Mouse (Mus musculus) adrenal gland, postnatal 25 days (tissue): ENCODE measurements at regions not wholly inside any gene's neighbourhood (a gene's known extent, or its start where the extent isn't known, plus 50 kb on each side); places are given as distances from the start of the nearest gene placed in this dataset.
"Not testable (repeated sequence)": the region's sequence is repeated elsewhere in the genome, so short reads cannot be mapped to it uniquely, and the experiment has no call there.

Experiments used
- DNase-seq: peaks from one replicate; pipeline ENCODE4 v3.0.0; 2021; ENCODE audit warnings: mixed read lengths

DNA sequence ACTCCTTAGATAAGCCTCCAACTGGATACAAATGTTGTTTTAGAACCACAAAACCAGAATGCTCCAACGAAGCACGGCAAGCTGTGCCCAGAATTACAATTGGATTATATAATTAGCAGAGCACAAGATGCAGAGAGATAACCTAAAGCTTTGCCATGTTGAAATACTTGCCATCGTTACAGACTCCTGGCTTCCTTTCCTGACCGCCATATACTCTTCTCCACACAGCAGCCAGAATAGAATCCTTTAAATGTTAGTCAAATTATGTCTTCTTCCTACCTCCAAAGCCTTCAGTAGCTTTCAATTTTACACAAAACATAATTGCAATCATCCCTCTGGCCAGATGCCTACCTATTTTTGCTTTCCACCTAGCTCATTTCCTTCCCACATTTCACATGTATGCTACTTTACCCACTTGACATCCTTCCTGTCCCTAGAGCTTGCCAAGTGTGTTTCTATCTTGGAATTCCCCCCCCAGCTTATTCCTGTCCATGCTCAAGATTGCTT, 52.8 kb upstream of the G2e3 start:
- no peak for DNase-seq

DNA sequence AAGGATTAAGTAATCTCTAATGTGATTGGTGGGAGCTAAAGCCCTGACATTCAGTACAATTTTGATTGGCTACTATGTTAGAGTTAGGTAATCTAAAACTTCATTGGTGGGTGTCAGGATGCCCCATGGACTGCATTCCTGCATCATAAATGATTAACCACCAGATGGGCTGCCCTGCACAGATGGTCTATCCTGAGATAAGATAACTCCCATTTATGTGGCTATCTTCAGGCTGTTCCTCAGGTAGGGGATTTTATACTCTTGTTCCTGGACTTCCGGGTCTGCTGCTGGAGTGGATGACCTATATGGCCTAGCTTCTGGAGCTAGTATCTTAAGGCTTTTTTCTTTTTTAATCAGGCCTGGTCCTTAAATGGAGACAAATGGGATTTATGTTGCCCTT, 69.5 kb upstream of the G2e3 start:
- no peak for DNase-seq

DNA sequence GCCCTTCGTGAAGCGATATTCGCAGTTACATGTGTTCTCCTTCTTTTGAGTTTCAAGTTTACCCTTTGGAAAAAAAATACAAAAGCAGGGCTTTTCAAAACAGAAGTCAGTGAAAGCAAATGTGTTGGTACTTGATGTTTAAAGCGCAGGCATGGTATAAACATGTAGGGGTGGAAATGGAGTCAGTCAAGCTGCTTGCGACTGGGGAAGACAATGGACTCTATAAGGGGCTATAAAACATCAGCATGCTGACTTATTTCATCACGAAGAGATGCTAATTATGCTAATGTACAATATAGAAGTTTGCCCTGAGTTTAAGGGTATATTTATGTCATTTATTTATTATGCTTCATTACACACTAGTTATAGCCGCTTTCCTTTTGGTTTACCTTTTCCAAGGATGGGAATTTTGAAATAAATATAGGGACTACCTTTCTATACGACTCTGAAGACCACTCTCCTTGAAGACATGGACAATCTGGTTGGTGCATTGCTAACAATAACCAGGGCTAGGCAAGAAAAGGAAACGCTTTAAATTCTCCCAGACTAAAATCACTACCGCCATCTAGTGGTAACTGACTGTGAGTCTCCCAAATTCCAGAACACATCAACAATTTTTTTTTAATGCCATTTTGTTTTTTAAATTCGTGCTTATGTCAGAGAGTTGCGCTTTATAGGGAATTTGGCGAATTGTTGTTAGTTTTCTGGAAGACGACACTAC, 71.9 kb upstream of the G2e3 start:
- no peak for DNase-seq

DNA sequence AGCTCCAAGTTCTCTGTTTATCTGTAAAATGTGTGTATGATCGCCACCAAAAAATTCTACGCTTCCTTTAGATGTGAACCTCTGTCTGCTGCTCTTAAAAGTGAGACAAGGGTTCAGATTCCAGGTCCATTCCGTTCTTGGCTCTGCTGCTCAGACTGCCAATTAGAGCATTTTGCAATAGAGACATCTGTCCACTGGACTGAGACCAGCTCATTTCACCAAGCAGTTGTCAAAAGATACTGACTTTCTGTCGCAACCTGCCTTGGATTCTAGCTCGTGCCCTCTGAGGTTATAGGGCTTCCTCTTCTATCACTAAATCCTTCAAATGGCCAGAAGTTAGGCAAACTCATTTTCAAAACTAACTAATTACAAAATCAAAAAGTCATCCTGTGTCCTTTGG, 74.4 kb upstream of the G2e3 start:
- no peak for DNase-seq

- DNase-seq: no peak
These were observed 105.0 kb upstream of the G2e3 start for GRCm38 (mm10) chr12:51242839-51243238.

DNA sequence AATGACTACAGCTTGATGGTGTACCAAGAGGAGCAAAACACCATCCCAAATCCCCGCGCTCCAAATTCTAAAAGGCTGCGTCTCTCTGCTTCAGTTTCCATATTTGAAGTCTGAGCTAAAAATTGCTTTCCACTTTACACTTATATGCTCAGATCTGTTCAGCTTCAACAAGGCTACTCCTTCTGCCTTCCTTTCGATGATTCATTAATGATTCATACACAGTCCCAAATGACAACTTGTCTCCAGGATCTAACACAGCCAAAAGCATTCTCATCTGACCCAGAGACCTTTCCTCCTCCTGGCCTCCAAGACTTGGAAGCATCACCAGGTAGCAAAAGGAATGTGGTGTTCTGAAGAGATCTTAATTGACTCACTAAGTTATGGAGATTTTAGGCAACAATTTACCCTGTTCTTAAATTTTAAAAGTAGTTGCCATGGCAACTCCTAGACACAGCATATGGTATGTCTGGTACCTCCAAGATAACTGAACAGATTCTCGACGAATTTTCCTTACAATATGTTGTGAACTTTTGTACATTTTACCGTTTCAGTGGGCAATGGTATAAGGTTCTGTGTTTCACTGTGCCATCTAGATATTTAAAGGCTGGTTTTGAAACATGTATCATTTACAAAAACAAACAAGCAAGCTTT, 106.6 kb upstream of the G2e3 start:
- no peak for DNase-seq

DNA sequence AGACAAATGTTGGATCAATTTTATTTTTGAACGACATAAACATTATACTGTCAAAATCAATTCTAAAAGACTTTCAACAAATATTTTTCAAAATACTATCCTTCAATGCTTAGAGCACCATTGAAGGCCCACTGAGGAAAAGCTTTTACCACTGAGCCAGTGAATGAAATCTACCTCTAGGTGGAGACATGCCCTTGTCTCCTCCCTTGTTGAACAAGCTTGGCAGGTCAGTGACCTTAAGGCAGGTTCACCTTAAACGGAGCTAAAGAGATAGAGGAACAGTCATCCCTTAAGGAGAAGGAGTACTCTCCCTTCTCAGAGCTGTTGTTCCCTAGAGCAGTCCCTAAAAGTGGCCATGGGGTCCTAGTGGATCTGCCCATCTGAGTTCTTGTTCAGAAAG, 136.2 kb upstream of the G2e3 start:
- DNase-seq: no peak

DNA sequence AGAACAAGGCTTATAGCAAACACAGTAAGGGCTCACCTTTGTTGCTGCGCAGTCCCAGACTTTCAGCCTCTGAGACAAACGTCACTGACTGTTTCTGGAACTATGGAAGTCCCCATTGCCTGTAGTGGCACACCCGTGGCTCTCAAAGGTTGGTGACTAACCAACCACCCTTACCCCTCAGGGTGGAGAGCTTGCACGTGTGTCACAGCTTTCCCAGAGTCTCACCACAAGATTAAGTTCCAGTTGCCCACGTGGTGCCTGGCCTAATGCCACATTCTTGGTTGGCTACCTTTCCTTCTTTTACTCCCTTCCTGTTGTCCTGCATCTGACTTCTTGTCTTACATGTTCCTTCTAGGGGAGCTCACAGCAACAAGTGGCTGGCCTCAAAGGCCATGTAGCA, 151.6 kb upstream of the G2e3 start:
- DNase-seq: no peak

GRCm38 (mm10) chr12:51195136-51195535, 152.7 kb upstream of the G2e3 start:
- no peak for DNase-seq

DNA sequence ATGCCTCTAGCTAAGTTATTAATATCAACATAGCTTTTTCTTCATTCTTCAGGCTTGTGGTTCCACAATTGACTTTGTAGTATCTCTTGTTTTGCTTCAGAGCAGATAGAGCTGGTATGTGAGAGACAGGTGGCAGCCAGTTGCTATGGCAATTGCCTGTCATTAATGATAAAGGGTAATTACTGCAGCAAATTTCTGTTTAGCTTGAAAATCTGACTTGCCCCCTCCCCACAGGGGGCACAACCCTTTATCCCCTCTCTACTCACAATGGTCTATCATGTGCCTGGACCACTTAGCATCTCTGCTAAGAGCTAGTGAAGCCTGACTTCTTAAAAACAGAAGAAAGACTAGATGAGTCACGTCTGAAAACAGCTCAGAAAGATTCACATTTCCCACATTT, 157.1 kb upstream of the G2e3 start:
- DNase-seq: no peak

- no peak for DNase-seq
These were observed 157.7 kb upstream of the G2e3 start for GRCm38 (mm10) chr12:51190186-51190585.

- DNase-seq: no peak
These were observed 159.6 kb upstream of the G2e3 start for GRCm38 (mm10) chr12:51188229-51188628.

- DNase-seq: no peak
These were observed 160.1 kb upstream of the G2e3 start for GRCm38 (mm10) chr12:51187726-51188125.

- DNase-seq: no peak
These were observed 162.1 kb upstream of the G2e3 start for GRCm38 (mm10) chr12:51185751-51186150.

GRCm38 (mm10) chr12:51174906-51175756, 172.7 kb upstream of the G2e3 start:
- DNase-seq: no peak

- no peak for DNase-seq
These were observed 182.7 kb upstream of the G2e3 start for GRCm38 (mm10) chr12:51165186-51165585.

- DNase-seq: no peak
These were observed 186.9 kb upstream of the G2e3 start for GRCm38 (mm10) chr12:51160995-51161394.

DNA sequence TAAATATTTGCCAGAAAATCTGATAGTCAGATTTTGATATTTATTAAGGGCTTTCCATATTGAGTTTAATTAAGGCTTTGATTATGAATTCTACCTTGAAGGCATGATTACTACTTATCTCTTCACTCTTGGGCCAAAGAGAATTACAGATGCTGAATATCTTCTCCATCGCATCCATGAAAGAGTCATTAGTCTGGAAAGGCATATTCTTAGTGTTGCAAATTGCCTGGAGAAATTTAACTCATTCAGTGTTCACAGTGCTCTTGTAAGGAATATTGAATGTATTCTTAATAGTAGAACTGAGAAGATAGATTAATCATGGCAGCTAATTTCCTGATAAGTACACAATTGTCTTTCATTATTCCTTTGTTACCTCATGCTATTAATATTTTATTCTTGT, 187.7 kb upstream of the G2e3 start:
- DNase-seq: no peak

DNA sequence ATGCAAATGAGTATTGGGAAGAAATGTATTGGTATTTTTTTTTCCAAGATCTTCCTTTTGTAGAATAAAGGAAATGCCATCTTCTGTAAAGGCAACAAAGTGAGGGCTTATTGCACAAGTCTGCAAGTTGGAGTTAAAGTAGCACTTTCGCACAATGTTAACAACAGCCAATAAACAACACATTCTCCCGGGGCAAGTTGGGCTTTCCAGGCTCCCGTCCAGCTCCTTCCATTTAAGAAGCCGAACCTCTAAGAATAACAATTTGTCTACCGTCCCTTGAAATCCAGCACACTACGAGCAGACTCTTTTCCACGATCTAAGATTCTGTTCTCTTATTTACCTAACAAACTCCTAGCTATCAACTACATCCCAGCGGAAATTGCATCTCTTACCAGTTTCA, 199.9 kb upstream of the G2e3 start:
- no peak for DNase-seq

GRCm38 (mm10) chr12:51143840-51144239, 204.0 kb upstream of the G2e3 start:
- no peak for DNase-seq

DNA sequence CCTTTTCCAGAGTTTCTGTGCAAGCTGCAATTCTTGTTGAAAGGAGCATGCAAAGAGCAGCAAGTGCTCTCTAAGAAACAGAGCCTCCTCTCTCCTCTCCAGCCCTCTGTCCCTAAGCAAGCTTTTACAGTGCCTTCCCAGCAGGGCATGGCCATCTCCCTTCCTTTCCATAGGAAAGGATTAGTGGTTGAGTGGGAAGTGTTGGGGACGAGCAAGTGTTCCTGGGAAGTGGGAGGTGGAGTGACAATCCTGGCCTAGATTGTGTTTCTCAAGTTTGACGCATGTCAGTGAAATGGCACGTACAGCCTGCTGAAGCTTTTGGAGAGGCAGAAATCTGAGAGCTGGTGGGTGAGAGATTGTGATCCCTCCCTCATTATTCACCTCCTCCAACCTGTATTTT, 204.7 kb upstream of the G2e3 start:
- no peak for DNase-seq

DNA sequence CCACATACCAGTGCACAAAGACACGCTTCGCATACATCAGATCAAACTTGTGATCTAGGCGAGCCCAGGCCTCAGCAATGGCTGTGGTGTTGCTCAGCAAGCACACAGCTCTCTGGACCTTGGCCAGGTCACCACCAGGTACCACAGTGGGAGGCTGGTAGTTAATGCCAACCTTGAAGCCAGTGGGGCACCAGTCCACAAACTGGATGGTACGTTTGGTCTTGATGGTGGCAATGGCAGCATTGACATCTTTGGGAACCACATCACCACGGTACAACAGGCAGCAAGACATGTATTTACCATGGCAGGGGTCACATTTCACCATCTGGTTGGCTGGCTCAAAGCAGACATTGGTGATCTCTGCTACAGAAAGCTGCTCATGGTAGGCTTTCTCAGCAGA, 214.2 kb upstream of the G2e3 start:
- not testable (repeated sequence) for DNase-seq

- DNase-seq: no peak
These were observed 219.6 kb upstream of the G2e3 start for GRCm38 (mm10) chr12:51128274-51128673.
